Mouse (Mus musculus) adrenal gland, postnatal 0 days (tissue): ENCODE data around the gene Kcnj11. TPM values are rescaled to one million over a fixed set of nuclear protein-coding genes. Genes with fewer than 3 reads are reported as not detected.

Source experiments
- polyA plus RNA-seq: library from polyadenylated mRNA; unstranded; fragments of >200 nt; fragmentation: Nextera tagmentation; extraction: Ambion mirVana; gene quantifications from 2 replicates; pipeline ENCODE4 v1.2.1, GENCODE M21; 2015

Kcnj11 gene
- 0.19 and 0.20 TPM in 2 replicates for polyA plus RNA-seq

DNA sequence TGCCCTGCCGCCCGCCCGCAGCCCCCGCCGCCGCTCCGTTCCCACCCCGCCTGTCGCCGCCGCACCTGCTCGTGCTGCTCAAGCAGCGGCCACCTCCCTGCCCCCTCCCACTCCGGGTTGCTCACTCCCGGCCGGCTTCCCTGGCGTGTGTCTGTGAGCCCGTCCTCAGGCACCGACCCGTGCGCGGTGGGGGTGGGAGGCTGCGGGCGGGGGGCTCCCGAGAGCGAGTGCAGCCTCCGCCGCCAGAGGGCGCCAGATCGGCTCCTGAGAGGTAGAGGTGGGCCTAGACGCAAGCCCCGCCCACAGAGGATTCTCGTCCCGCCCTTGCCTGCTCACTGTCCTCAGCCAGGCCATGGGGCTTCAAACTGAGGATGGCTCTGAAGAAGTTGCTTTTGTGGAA is at the start of gene Kcnj11:
Gene Kcnj11 (minus strand): TSS at position 202 of the 400 bp plus-strand sequence.

Other genes with a start within 250 kb of the Kcnj11 start
- gene Kdelr1, start 228.0 kb downstream of the Kcnj11 start, polyA plus RNA-seq, result 60.1 and 83.7 TPM in 2 replicates
- gene Grin2d, start 222.4 kb downstream of the Kcnj11 start, polyA plus RNA-seq, result 0.55 and 0.84 TPM in 2 replicates
- 0.94 and 0.98 TPM in 2 replicates for gene Syngr4, start 204.1 kb downstream of the Kcnj11 start, polyA plus RNA-seq
- gene Tmem143, start 203.8 kb downstream of the Kcnj11 start, polyA plus RNA-seq, result 5.0 and 10.1 TPM in 2 replicates
- gene Emp3, start 179.4 kb downstream of the Kcnj11 start, polyA plus RNA-seq, result 321 and 340 TPM in 2 replicates
- 4.8 and 9.6 TPM in 2 replicates for gene Ccdc114, start 176.7 kb downstream of the Kcnj11 start, polyA plus RNA-seq
- 0.57 and 0.99 TPM in 2 replicates for gene Abcc6, start 70.5 kb downstream of the Kcnj11 start, polyA plus RNA-seq
- gene Nomo1, start 67.1 kb downstream of the Kcnj11 start, polyA plus RNA-seq, result 12.2 and 19.7 TPM in 2 replicates
- 0.51 and 1.8 TPM in 2 replicates for gene Abcc8, start 79.3 kb upstream of the Kcnj11 start, polyA plus RNA-seq
- 0.19 and 0.25 TPM in 2 replicates for gene Ush1c, start 137.7 kb upstream of the Kcnj11 start, polyA plus RNA-seq
- 0.01 and 0.05 TPM in 2 replicates for gene Otog, start 140.2 kb upstream of the Kcnj11 start, polyA plus RNA-seq